Mouse (Mus musculus) liver, adult (tissue): ENCODE data around the gene Sept11.

Experiments used
- GATA4 ChIP-seq: IDR thresholded peaks from 2 replicates; pipeline ENCODE4 v1.6.1; 2014; ENCODE audit warnings: mild to moderate bottlenecking, low read length; ENCODE audit not compliant: insufficient replicate concordance

Gene Sept11

GRCm38 (mm10) chr5:93109555-93109954 lies 16.3 kb downstream of the Sept11 start:
- TF ChIP-seq GATA4 = no peak

GRCm38 (mm10) chr5:93112290-93112689 lies 19.1 kb downstream of the Sept11 start:
- TF ChIP-seq GATA4 = no peak

- no peak for TF ChIP-seq GATA4
Measured at GRCm38 (mm10) chr5:93113517-93113916, 20.3 kb downstream of the Sept11 start.

GRCm38 (mm10) chr5:93114515-93114914 lies 21.3 kb downstream of the Sept11 start:
- no peak for TF ChIP-seq GATA4

GRCm38 (mm10) chr5:93115059-93115458 lies 21.8 kb downstream of the Sept11 start:
- no peak for TF ChIP-seq GATA4

GRCm38 (mm10) chr5:93115854-93116253 lies 22.6 kb downstream of the Sept11 start:
- TF ChIP-seq GATA4 = no peak; the same call in 1 of the 2 replicates

GRCm38 (mm10) chr5:93117648-93118047 lies 24.4 kb downstream of the Sept11 start:
- TF ChIP-seq GATA4 = no peak

- no peak for TF ChIP-seq GATA4
Measured at GRCm38 (mm10) chr5:93121660-93122059, 28.4 kb downstream of the Sept11 start.

- no peak for TF ChIP-seq GATA4
Measured at GRCm38 (mm10) chr5:93124031-93124826, 31.0 kb downstream of the Sept11 start.

GRCm38 (mm10) chr5:93125325-93125724 lies 32.1 kb downstream of the Sept11 start:
- TF ChIP-seq GATA4 = no peak

- TF ChIP-seq GATA4 = no peak
Measured at GRCm38 (mm10) chr5:93126222-93126929, 33.1 kb downstream of the Sept11 start.

- no peak for TF ChIP-seq GATA4
Measured at GRCm38 (mm10) chr5:93126930-93127562, 33.8 kb downstream of the Sept11 start.

GRCm38 (mm10) chr5:93127722-93128121 lies 34.5 kb downstream of the Sept11 start:
- no peak for TF ChIP-seq GATA4

- no peak for TF ChIP-seq GATA4
Measured at GRCm38 (mm10) chr5:93128765-93129164, 35.5 kb downstream of the Sept11 start.

GRCm38 (mm10) chr5:93129953-93130352 lies 36.7 kb downstream of the Sept11 start:
- TF ChIP-seq GATA4 = no peak

GRCm38 (mm10) chr5:93131401-93131800 lies 38.2 kb downstream of the Sept11 start:
- no peak for TF ChIP-seq GATA4
